Mouse (Mus musculus) brown adipose tissue, adult 24 weeks (tissue): Measurements from ENCODE around the gene Cep41. TPM values are rescaled to one million over a fixed set of nuclear protein-coding genes. Genes with fewer than 3 reads are reported as not detected.

Experiments used
- H3K27ac ChIP-seq: fragments of 200-500 bp; replicated peaks from 2 replicates; pipeline ENCODE4 v1.5.1; 2012; ENCODE audit warnings: low read depth, mild to moderate bottlenecking, low read length
- H3K4me1 ChIP-seq: fragments of 200-500 bp; 2 replicates; pipeline ENCODE4 v1.6.1; 2012; ENCODE audit warnings: low read length, mixed read lengths; ENCODE audit not compliant: control insufficient read depth, insufficient read depth, insufficient read length
- H3K4me3 ChIP-seq: fragments of 200-500 bp; 2 replicates; pipeline ENCODE4 v1.5.1; 2012; ENCODE audit warnings: low read depth, mild to moderate bottlenecking, low read length, moderate library complexity; ENCODE audit not compliant: insufficient read depth
- polyA plus RNA-seq: library from polyadenylated mRNA; stranded (reverse); fragments of >200 nt; gene quantifications from 2 replicates; pipeline ENCODE4 v1.2.4, GENCODE M21; 2012; ENCODE audit not compliant: missing spikeins, insufficient read depth, insufficient read length

The Cep41 gene
- polyA plus RNA-seq, 1 experiment = 4.8 TPM

- H3K4me1 ChIP-seq = no peaks in the 10 kb centered on the region
- no peak overlapping the region for H3K4me3 ChIP-seq
- H3K27ac ChIP-seq = no peak overlapping the region
These were observed 77.0 kb downstream of the Cep41 start for GRCm38 (mm10) chr6:30616491-30616941.

GRCm38 (mm10) chr6:30615741-30616140, 77.8 kb downstream of the Cep41 start:
- Histone ChIP-seq H3K4me1 (no peaks in the 10 kb centered on the region), H3K4me3 (no peak overlapping the region), H3K27ac (no peak overlapping the region)

- H3K4me3 ChIP-seq = no peak overlapping the region
- no peaks in the 10 kb centered on the region for H3K4me1 ChIP-seq
- H3K27ac ChIP-seq = no peak overlapping the region
These were observed 79.3 kb downstream of the Cep41 start for GRCm38 (mm10) chr6:30614251-30614650.

GRCm38 (mm10) chr6:30611212-30611611, 82.3 kb downstream of the Cep41 start:
- Histone ChIP-seq H3K4me1 (no peaks in the 10 kb centered on the region), H3K27ac (no peak overlapping the region), H3K4me3 (no peak overlapping the region)

GRCm38 (mm10) chr6:30610710-30611109, 82.8 kb downstream of the Cep41 start, which contains the start of gene Cpa5:
Cpa5 (plus strand) TSS chr6:30611010.
- no peaks in the 10 kb centered on the region for H3K4me1 ChIP-seq
- no peak within 1 kb of the TSS for H3K27ac ChIP-seq
- H3K4me3 ChIP-seq = no peak within 1 kb of the TSS

- Histone ChIP-seq H3K4me3 (no peak overlapping the region), H3K27ac (no peak overlapping the region), H3K4me1 (no peaks in the 10 kb centered on the region)
These were observed 87.9 kb downstream of the Cep41 start for GRCm38 (mm10) chr6:30605672-30606071.

GRCm38 (mm10) chr6:30605111-30605510, 88.4 kb downstream of the Cep41 start:
- Histone ChIP-seq H3K4me3 (no peak overlapping the region), H3K27ac (no peak overlapping the region), H3K4me1 (no peaks in the 10 kb centered on the region)

- Histone ChIP-seq H3K4me1 (no peaks in the 10 kb centered on the region), H3K4me3 (no peak overlapping the region), H3K27ac (no peak overlapping the region)
These were observed 89.1 kb downstream of the Cep41 start for GRCm38 (mm10) chr6:30604342-30604867.

Other genes starting within 250 kb of the Cep41 start
- gene Tmem209, start 184.0 kb downstream of the Cep41 start, polyA plus RNA-seq = 11.8 and 15.0 TPM in 2 replicates
- gene Ssmem1, start 183.9 kb downstream of the Cep41 start, polyA plus RNA-seq = not detected in 2 replicates
- 0.99 TPM in 1 of 2 replicates, not detected in the other for gene Cpa2, start 152.2 kb downstream of the Cep41 start, polyA plus RNA-seq
- gene Cpa4, start 125.4 kb downstream of the Cep41 start, polyA plus RNA-seq = not detected in 2 replicates
- gene Cpa5, start 82.7 kb downstream of the Cep41 start, polyA plus RNA-seq = not detected in 2 replicates
- gene Cpa1, start 54.5 kb downstream of the Cep41 start, polyA plus RNA-seq = not detected in 2 replicates
- 1.5 and 6.7 TPM in 2 replicates for gene Mest, start 29.8 kb upstream of the Cep41 start, polyA plus RNA-seq
- gene Copg2, start 203.0 kb upstream of the Cep41 start, polyA plus RNA-seq = 23.2 and 24.9 TPM in 2 replicates
- gene Tsga13, start 221.8 kb upstream of the Cep41 start, polyA plus RNA-seq = not detected in 2 replicates